Mouse (Mus musculus): ENCODE measurements at regions not wholly inside any gene's neighbourhood (a gene's known extent, or its start where the extent isn't known, plus 50 kb on each side); places are given as distances from the start of the nearest gene placed in this dataset.
A peak's percentile ranks its signal among the peaks of the same experiment; 100 is the strongest.
"Not testable (repeated sequence)": the region's sequence is repeated elsewhere in the genome, so short reads cannot be mapped to it uniquely, and the experiment has no call there.

DNA sequence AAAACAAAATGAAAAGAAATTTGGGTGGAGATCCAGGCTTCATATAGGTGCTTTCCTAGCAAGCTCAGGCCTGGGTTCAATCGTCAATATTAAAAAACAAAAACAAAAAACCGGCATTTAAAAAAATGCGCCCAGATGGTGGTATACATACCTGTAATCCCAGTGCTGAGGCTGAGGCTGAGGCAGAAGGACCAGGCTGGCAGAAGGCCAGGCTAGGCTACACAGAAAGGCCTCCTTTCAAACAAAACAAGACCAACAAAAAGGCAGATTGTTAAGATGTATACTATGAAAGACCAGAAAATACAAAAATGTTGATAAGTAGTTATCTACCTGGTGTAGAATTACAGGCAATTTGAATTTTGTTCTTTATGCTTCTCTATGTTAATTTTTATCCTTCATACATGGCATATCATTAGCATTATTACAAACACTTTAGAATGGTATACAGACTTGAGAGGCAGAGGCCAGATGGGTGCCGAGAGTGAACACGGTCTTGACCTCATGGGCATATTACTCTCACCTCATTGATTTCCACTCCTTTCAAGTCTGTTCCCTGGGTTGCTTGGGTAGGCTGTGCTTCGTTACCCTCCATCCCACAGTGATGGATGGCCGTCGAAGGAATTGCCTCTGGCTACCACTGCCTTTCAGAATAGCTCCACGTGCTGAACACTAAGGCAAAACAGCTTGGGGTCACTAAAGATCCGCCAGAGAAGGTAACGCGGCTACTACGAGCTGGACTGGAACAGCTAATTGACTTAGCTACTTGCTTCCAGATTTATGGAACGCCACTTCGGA, 339.6 kb upstream of the Gm6657 start:
- DNase-seq: no peak

DNA sequence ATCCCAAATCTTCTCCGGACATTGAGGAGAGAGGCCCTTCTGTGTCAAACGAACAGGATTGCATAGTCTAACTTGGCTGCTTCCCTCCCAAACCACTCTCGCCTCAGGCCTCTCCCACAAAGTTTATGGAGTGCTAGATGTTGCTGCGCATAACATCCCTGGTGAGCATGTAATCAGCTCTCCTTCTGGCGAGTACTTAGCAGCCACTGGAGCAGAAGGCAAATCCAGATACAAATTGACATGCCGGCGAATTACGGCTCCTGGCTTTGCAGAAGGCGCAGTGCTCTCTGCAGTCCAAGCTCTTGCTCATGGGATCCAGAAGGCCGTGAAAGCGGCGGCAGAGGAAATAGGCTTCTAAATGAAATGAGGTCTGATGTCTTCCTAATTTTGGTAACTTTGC, 338.2 kb upstream of the Gm6657 start:
- no peak for DNase-seq

DNA sequence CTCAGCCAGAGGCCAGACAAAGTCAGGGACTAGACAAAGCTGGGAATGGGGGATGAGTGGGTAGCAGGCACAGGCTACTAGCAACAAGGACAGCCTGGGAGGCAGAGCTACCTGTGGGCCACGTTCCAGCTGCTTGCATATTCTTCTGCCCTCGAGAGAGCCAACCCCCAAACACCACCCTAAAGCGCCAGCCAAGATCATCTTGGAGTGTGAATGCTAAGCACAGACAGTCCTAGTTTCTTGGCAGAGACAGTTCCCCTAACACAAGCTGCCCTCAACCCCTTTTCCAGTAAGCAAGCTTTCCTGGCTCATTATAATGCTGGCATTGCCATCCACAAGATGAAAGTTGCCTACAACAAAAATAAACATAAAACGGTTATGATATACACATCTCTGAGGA, 336.8 kb upstream of the Gm6657 start:
- no peak for DNase-seq

DNA sequence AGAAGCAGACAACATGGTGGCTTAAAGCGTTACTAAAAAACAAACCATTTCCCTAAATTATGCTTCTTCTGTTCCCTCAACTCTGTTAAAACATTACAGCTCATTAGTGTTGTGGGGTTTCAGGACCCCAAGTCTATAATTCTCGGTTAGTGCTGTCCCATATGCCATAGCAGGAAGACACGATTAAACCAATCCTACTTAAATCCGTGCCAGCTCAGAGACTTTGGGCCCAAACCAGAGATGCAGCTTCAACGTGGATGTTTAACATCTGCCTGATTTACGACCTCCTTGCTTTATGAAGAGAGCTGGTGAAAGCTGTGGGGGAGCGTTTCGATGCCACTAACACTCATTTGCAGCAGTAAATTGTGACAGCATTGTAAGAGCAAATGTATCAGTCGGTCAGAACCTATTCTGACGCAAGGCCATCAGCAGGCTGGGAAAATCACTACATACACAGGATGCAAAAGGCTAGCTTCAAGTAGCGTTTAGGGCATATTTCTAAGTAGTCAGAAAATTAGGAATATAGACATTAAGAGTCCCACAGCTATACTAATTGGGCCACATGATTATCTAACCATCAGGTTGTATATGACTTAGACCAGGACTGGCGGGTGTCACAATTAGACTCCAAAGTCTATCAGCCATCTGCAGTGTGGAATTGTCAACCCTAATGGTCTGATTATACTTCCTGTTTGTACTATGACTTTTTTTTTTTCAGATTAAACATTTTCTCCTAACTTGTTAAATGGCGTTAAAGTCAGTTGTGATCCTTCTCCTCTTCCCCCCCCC, 333.1 kb upstream of the Gm6657 start:
- DNase-seq: no peak

DNA sequence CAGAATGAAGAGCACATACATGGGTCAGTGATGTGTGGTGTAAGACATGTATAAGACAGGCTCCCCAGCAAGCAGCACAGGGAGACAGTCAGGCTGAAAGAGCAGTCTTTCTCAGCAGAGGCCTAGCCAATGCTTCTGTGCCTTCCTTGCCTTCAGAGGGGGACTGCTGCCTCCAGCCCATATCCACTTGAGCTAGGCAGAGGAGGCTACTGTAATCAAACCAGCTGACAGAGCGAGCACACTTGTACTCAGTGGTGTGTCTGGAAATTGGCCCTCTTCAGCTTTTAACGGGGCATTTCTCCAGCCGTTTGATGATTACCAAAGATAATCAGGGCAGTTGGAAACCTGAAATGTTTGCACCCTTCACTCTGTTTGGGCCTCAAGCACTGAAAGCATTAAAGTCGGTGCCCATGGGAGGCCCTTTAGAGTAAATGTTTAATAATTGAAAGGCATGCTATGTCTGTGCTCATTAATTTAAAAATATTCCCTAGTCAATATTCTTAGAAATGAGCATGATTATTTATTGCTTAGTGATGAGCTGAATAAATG, 326.0 kb upstream of the Gm6657 start:
- DNase-seq: no peak

DNA sequence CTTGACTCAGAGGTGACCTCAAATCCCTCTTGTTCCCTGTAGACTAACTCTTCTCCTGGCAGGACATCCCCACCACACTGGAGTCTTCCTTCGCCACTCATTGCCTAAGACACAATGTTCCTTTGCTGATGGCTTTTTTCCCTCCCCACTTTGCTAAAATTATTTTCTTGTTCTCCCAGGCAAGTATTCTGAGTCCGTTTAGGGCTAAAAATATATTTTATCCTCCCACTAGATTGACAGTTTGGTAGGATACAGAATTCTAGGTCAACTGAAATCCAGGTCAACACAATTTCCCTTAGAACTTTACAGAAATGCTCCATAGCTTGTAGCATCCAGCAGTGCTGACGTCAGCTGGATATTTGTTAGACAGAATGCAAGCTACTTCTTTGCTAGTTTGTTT, 324.7 kb upstream of the Gm6657 start:
- no peak for DNase-seq

DNA sequence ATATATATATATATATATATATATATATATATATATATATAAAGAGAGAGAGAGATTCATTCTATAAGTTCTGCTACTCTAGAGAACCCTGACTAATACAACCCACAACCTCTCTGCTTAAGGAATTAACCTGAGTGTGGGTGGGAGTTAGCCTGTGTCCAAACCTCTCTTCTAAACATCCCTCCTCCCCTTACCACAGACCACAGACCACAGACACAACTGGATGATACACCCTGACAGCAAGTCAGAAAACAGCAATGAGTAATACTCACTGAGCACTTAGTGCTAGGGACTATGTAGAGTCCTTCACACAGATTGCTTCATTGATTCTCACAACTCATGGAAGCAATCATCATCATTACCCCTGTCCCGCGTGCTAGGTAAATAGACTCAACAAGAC, 306.7 kb upstream of the Gm6657 start:
- no peak for DNase-seq

DNA sequence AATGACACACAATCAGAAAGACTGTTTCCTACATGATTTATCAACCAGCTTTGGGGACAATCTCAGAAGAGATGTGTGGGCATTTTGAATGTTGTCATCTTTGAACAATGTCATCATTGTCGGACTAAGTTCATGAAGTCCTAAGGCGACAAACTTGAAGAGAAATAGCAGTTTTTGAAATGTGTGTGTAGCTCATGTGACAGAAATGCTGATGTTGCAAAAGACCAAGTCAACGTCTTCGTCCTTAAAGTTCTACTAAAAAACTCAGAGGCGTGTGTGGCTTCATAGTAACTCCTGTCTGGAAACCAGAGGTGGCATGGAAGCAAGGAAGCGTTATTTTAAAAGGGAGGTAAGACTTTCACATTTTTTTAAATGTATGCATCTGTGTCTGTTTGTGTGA, 302.6 kb upstream of the Gm6657 start:
- no peak for DNase-seq

DNA sequence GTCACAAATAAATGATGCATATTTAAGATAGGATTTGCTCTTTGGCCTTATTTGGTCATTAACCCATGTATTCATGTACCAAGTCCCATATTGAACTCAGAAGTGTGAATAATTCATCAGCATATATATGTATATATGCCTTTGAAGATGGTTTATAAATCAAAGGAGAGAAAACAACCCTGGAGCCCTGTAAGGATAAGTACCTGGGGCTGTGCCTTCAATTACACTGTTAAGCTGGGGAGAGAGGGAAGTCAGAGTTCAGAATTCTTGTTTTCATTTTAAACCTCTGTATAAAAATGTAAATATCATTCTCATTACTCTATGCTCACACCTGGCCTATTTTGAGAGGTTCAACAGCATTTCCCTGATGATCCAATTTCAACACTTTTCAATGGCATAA, 299.8 kb upstream of the Gm6657 start:
- no peak for DNase-seq

DNA sequence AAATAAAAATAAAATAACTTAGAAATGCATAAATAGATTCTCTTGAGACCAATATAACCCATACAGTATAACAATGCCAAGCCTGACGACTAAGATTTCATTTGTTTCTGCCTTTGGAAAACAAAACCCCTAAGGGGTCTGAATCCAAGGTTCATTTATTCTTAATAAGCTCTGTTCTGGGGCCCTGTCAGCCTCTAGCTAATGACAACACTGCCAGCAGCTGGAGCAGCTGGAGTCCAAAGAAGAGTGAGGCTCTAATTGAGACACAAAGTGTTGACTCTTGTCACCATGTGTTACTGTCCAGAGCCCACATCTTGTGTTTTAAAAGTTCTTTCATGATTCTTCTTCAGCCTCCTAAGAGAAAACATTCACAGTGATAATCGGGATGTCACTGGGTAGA, 298.5 kb upstream of the Gm6657 start:
- no peak for DNase-seq

DNA sequence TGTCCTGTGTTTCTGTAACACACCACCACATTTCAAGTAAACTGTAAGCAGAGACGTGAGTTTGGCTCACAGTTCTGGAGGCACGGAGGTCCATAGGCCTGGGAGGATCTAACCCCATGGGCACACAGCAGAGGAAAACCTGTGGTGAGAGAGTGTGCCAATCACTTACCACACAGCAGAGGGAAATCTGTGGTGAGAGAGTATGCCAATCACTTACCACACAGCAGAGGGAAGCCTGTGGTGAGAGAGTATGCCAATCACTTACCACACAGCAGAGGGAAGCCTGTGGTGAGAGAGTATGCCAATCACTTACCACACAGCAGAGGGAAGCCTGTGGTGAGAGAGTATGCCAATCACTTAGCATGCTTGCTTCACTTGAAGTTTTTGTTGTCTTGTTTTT, 295.1 kb upstream of the Gm6657 start:
- not testable (repeated sequence) for DNase-seq

DNA sequence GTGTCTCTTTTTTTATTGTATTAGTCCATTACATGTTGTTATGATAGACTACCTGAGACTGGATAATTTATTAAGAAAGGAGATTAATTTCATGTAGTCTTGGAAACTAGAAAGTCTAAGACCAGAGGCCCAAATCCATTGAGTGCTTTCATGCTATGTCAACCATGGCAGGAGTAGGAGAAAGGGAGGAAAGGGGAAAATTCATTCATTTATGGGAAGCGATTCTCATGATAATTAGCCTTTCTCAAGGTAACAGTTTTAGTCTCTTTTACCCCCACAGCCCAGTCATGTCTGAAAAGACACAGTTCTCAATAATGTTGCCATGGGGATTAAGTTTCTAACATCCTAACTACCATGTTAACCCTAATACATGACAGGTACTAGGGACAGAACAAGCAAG, 292.8 kb upstream of the Gm6657 start:
- DNase-seq: no peak

DNA sequence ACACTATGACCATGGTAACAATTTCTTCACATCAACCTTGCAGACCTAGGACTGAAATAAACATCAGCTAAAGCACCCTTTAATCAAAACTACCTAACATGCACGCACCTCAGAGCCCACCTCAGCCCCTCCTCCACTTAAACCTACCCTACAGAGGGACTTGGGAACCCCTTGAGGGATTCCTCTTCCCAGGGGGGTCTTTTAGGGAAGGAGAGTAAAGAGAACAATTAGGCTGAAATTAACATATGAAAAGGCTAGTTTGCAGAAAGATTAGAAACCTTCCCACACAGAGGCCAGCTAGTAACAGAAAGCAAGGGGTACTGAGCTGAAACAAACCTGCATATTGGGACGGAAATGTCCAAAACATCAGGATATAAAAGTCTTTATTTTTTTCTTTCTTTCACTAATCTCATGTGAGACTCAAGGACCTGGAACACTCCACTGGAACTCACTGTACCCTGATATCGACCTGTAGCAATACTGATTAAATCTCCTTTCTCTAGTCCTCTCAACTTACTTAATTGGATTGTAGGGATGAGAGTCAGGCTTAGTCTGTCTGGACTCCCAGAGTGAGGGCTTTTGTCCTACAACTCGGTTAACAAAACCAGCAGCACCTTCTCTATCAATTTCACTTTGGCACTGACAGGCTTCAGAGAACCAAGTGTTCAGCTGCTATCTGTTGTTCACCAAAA, 281.0 kb upstream of the Gm6657 start:
- DNase-seq: no peak

DNA sequence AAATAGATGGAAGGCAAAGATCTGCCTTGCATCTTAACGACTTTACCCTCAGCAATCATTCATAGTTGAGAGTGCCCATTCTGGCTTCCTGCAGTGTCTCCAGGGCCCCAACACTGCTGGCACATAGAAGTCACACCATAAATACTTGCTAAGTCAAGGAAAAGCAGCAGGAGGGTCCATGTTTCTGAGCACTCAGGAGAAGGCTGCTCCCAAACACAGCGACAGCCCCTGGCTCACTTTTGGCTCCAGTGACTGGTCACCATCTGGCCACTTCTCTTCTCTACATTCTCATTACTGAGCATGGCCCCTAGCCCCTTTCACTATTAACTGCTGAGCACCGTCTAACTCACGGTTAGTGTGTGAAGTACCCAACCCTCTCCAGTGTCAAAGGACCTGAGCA, 265.3 kb upstream of the Gm6657 start:
- DNase-seq: no peak

DNA sequence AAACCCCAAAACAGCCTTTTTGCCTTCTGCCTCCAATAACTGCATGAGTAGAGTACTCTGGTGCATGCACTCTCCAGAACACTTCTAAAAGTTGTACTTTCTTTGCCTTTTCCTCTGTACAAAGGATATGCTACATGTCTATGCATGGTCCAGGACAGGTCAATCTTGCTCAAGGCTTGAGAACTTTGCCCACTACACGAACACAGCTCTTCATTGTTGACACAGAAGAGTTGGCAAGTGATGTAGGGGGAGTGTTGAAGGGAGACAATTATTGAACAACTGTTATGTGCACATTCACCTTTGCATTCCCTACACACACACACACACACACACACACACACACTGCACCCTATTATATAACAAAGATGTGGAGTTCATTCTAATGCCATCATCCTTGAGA, 264.5 kb upstream of the Gm6657 start:
- no peak for DNase-seq

DNA sequence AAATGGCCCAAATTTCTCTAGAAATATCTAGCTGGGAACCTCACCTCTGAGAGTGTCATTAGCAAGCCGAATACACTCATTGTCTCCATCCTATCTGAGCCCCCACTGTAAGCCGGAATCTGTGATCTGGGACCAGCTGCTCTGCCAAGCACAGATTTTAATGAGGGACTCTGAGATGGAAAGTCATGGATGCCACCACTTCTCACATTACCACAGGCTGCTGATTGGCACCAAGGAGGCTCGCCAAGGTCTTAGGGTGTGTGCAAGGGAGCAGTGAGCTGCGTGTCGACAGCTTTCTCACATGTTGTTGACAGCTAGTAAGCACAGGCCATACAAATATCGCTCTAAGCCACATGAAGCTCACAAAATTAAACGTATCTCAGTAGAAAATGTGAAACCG, 250.1 kb upstream of the Gm6657 start:
- DNase-seq: no peak

DNA sequence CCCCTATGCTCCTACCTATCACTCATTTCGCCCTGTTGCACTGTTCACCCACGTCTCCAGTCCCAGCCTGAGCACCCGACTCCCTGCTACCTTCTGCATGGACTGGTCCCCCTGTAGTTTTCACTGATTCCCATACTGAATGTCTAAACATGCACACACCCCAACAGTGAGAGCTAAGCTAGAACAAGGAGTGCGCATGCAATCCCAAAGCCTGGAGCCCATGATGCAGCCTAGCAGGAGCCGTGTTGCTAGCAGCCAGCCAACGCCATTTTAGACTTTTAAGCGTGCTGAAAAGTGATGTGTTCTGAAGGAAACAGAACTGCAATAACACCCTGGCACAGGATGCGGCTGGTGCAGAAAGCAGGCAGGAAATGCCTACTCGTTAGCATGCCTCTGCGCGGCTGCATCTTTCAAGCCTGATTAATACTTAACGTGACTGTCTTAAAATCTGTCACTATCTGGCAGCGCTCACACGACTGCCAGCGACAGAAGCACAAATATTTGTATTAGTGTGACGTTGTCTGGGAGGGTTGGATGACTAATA, 244.5 kb upstream of the Gm6657 start:
- DNase-seq: peak; percentile 5 to 24

DNA sequence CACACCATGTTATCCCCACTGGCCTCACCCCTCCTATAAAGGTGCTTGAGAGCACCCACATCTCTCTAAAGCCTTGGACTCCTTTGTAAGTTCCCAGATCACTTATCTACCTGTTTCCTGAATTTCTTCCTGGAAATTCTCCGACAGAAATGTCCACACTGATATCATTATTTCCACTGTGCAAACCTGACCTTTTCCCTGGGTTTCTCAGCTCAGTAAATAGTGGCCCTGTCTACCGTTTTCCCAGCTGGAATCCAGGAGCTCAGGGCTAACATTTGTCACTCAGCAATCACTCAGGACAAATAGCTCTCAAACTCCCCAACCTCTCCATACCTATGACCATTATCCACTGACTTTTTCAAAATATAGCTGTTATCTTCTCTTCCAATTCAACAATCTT, 241.6 kb upstream of the Gm6657 start:
- no peak for DNase-seq

DNA sequence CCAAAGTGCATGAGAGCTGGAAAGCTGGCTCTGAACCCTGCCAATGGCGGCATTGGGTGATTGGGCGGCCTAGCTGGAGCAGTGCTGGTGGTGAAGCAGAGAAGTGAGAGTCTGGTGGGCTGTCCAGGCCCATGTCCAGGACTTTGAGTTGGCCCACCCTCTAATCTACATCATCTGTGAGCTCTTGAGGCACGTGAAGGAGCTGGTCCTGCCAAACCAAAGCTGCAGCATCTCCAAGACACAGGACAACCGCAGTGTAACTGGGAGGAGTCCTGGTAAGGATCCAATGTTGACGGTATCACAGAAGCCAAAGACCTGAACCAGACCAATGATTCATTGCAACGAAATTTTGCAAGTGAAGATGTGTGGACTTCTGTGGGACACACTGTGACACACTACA, 231.4 kb upstream of the Gm6657 start:
- no peak for DNase-seq

DNA sequence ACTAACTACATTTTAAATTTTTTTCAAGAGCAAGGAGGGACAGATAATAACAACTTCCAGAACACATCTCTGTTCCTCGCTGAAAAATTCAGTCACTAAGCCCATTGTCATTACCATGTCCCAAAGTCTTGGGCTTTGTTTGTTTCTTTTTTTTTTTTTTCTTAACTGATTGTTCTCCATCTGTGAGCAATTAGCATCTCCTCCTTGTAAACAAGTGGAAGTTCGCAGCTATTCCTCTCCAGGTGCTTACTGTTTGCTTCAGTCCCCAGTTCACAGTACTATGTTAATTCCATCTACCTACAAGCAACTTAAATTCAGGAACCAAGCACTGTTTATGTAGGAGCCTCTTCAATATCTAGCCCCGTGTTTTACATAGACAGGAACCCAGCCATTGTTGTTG, 225.5 kb upstream of the Gm6657 start:
- no peak for DNase-seq

DNA sequence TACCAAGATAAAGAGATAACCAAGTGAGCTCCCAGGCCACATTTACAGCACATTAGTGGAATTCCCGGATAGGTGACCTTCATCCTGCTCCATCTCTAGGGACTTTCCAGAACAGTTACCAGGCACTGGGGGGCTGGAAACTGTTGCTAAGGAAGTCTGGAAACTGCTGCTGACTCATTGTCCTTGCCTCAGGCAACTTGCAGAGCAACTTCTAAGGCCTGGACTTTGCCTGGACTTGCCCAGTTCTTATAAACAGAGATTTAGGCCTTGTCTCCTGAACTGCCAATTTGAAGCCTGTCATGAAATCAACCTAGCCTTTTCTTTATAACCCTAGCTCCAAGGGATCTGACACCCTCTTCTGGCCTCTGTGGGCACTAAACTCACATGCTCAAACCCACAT, 224.0 kb upstream of the Gm6657 start:
- peak in 1 of 2 experiments; percentile 2 for DNase-seq

DNA sequence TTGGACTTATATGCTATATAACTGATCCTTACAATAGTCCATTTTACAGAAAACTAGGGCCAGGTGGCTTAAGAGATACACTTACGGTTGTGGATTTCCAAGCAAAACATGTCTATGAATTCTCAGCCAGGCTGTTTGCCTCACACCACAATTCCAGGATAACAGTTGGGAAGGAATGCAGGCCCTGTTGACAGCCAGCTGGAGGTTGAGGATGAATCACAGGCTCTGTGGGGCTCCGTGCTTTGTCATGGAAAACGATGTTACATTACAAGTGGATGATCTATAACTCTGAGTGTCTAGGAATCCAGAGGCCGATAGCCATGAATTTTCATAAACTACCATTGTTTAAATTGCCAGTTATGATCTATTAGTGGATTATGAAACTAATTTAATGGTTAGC, 221.9 kb upstream of the Gm6657 start:
- DNase-seq: peak; percentile 7 to 15

DNA sequence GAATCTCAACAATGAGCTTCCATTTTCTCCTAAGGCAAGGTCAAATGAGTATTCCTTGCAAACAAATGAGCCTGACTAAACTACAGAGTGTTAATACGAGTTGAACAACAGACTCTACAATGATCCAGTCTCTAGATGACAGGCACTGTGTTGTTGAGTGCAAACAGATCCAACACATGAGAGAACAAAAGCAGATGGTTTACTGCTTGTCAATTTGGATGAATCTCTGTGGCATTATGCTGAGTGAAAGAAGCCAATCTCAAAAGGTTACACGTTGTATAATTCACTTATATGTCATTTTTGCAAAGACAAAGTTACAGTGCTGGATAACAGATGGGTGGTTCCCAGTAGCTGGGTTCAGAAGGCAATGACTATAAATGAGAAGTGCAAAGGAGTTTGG, 217.1 kb upstream of the Gm6657 start:
- DNase-seq: no peak
